Mouse (Mus musculus): ENCODE results near the gene Isoc2a. TPM values are rescaled to one million over a fixed set of nuclear protein-coding genes. Genes with fewer than 3 reads are reported as not detected.
"Not testable (repeated sequence)": the region's sequence is repeated elsewhere in the genome, so short reads cannot be mapped to it uniquely, and the experiment has no call there.

The Isoc2a gene
- polyA plus RNA-seq, 1 experiment from 2014 or later, result 0.82 TPM

GRCm38 (mm10) chr7:4870133-4870532, 6.8 kb upstream of the Isoc2a start, which contains the start of gene Isoc2b:
Gene Isoc2b, minus strand, starts transcription at chr7:4870258.
- Histone ChIP-seq H3K9ac (ENCODE audit: low read length) (no peak within 1 kb of the TSS), H3K27ac (ENCODE audit: low read depth, low read length) (no peak within 1 kb of the TSS), H3K9me3 (ENCODE audit: control insufficient read depth, low read length) (no peaks in the 10 kb centered on the region), H3K4me1 (ENCODE audit: control insufficient read depth, insufficient read depth, low read length) (no peaks in the 10 kb centered on the region), H3K4me3 (ENCODE audit: low read depth, low read length) (no peak within 1 kb of the TSS), H3K4me2 (ENCODE audit: low read depth) (no peak within 1 kb of the TSS), H3K27me3 (ENCODE audit: control insufficient read depth, insufficient read depth, low read length) (no peaks in the 10 kb centered on the region), H3K36me3 (ENCODE audit: control insufficient read depth, insufficient read depth, low read length) (no peaks in the 10 kb centered on the region)
- WGBS, result 57% methylated on average over 6 of the region's 6 CpGs
- no peak for ATAC-seq (ENCODE audit: insufficient read depth, low FRiP score, low TSS enrichment)
- no peak for DNase-seq (ENCODE audit: low spot score)

- ATAC-seq (ENCODE audit: insufficient read depth, low FRiP score, low TSS enrichment), result peak; percentile 17; the same call in 1 of the 2 replicates
Observed at GRCm38 (mm10) chr7:4877226-4877625, 273 bp downstream of the Isoc2a start.

GRCm38 (mm10) chr7:4878186-4878585, 1.2 kb downstream of the Isoc2a start:
- no peak for ATAC-seq (ENCODE audit: insufficient read depth, low FRiP score, low TSS enrichment)
- H3K4me1 ChIP-seq (ENCODE audit: control insufficient read depth, insufficient read depth, low read length), result peaks cover 5% of the 10 kb centered on the region; the same call in 1 of the 2 replicates
- no peaks in the 10 kb centered on the region for H3K9me3 ChIP-seq (ENCODE audit: control insufficient read depth, low read length)
- no peaks in the 10 kb centered on the region for H3K27me3 ChIP-seq (ENCODE audit: control insufficient read depth, insufficient read depth, low read length)
- no peak overlapping the region for H3K4me3 ChIP-seq (ENCODE audit: low read depth, low read length)
- no peak for DNase-seq (ENCODE audit: low spot score)
- no peak overlapping the region for H3K4me2 ChIP-seq (ENCODE audit: low read depth)
- H3K9ac ChIP-seq (ENCODE audit: low read length), result no peak overlapping the region
- H3K27ac ChIP-seq (ENCODE audit: low read depth, low read length), result no peak overlapping the region
- H3K36me3 ChIP-seq (ENCODE audit: control insufficient read depth, insufficient read depth, low read length), result no peaks in the 10 kb centered on the region

More at GRCm38 (mm10) chr7:4877226-4877625, 273 bp downstream of the Isoc2a start:
- peaks cover 5% of the 10 kb centered on the region; the same call in 1 of the 2 replicates for H3K4me1 ChIP-seq (ENCODE audit: control insufficient read depth, insufficient read depth, low read length)
- H3K36me3 ChIP-seq (ENCODE audit: control insufficient read depth, insufficient read depth, low read length), result no peaks in the 10 kb centered on the region
- no peaks in the 10 kb centered on the region for H3K9me3 ChIP-seq (ENCODE audit: control insufficient read depth, low read length)
- peak overlapping the region; percentile 55 for H3K9ac ChIP-seq (ENCODE audit: low read length)
- DNase-seq (ENCODE audit: low spot score), result no peak
- H3K4me2 ChIP-seq (ENCODE audit: low read depth), result peak overlapping the region; percentile 86
- no peak overlapping the region for H3K27ac ChIP-seq (ENCODE audit: low read depth, low read length)
- peak overlapping the region; percentile 44 for H3K4me3 ChIP-seq (ENCODE audit: low read depth, low read length)
- no peaks in the 10 kb centered on the region for H3K27me3 ChIP-seq (ENCODE audit: control insufficient read depth, insufficient read depth, low read length)
- 8% methylated on average over 11 of the region's 11 CpGs for WGBS

GRCm38 (mm10) chr7:4879036-4879435, 2.1 kb downstream of the Isoc2a start:
- 96% methylated on average over 1 of the region's 1 CpGs for WGBS
- not testable (repeated sequence) for DNase-seq (ENCODE audit: low spot score); H3K27me3 ChIP-seq (ENCODE audit: control insufficient read depth, insufficient read depth, low read length); H3K4me2 ChIP-seq (ENCODE audit: low read depth); H3K36me3 ChIP-seq (ENCODE audit: control insufficient read depth, insufficient read depth, low read length); ATAC-seq (ENCODE audit: insufficient read depth, low FRiP score, low TSS enrichment); H3K27ac ChIP-seq (ENCODE audit: low read depth, low read length); H3K4me1 ChIP-seq (ENCODE audit: control insufficient read depth, insufficient read depth, low read length); H3K4me3 ChIP-seq (ENCODE audit: low read depth, low read length); H3K9ac ChIP-seq (ENCODE audit: low read length); H3K9me3 ChIP-seq (ENCODE audit: control insufficient read depth, low read length)

- ATAC-seq (ENCODE audit: insufficient read depth, low FRiP score, low TSS enrichment), result no peak
- Histone ChIP-seq H3K36me3 (ENCODE audit: control insufficient read depth, insufficient read depth, low read length) (no peaks in the 10 kb centered on the region), H3K4me3 (ENCODE audit: low read depth, low read length) (no peak overlapping the region), H3K4me1 (ENCODE audit: control insufficient read depth, insufficient read depth, low read length) (no peaks in the 10 kb centered on the region), H3K9ac (ENCODE audit: low read length) (no peak overlapping the region), H3K27me3 (ENCODE audit: control insufficient read depth, insufficient read depth, low read length) (no peaks in the 10 kb centered on the region), H3K4me2 (ENCODE audit: low read depth) (no peak overlapping the region), H3K27ac (ENCODE audit: low read depth, low read length) (no peak overlapping the region), H3K9me3 (ENCODE audit: control insufficient read depth, low read length) (no peaks in the 10 kb centered on the region)
- WGBS, result 89% methylated on average over 4 of the region's 4 CpGs
- no peak for DNase-seq (ENCODE audit: low spot score)
Observed at GRCm38 (mm10) chr7:4886680-4887079, 9.7 kb downstream of the Isoc2a start.

- H3K27ac ChIP-seq (ENCODE audit: low read depth, low read length), result no peak overlapping the region
- no peaks in the 10 kb centered on the region for H3K27me3 ChIP-seq (ENCODE audit: control insufficient read depth, insufficient read depth, low read length)
- ATAC-seq (ENCODE audit: insufficient read depth, low FRiP score, low TSS enrichment) (no peak), DNase-seq (ENCODE audit: low spot score) (no peak)
- no peaks in the 10 kb centered on the region for H3K4me1 ChIP-seq (ENCODE audit: control insufficient read depth, insufficient read depth, low read length)
- H3K9me3 ChIP-seq (ENCODE audit: control insufficient read depth, low read length), result no peaks in the 10 kb centered on the region
- no peak overlapping the region for H3K4me3 ChIP-seq (ENCODE audit: low read depth, low read length)
- H3K36me3 ChIP-seq (ENCODE audit: control insufficient read depth, insufficient read depth, low read length), result no peaks in the 10 kb centered on the region
- H3K4me2 ChIP-seq (ENCODE audit: low read depth), result no peak overlapping the region
- WGBS, result 57% methylated on average over 10 of the region's 11 CpGs
- H3K9ac ChIP-seq (ENCODE audit: low read length), result no peak overlapping the region
Observed at GRCm38 (mm10) chr7:4895186-4895585, 18.2 kb downstream of the Isoc2a start.

- Histone ChIP-seq H3K9ac (ENCODE audit: low read length) (peak overlapping the region; percentile 23), H3K9me3 (ENCODE audit: control insufficient read depth, low read length) (peaks cover 4% of the 10 kb centered on the region; the same call in 1 of the 2 replicates), H3K4me3 (ENCODE audit: low read depth, low read length) (peak overlapping the region; percentile 6), H3K27me3 (ENCODE audit: control insufficient read depth, insufficient read depth, low read length) (no peaks in the 10 kb centered on the region), H3K27ac (ENCODE audit: low read depth, low read length) (no peak overlapping the region), H3K4me1 (ENCODE audit: control insufficient read depth, insufficient read depth, low read length) (no peaks in the 10 kb centered on the region), H3K36me3 (ENCODE audit: control insufficient read depth, insufficient read depth, low read length) (no peaks in the 10 kb centered on the region), H3K4me2 (ENCODE audit: low read depth) (peak overlapping the region; percentile 38)
- WGBS, result 13% methylated on average over 18 of the region's 18 CpGs
- DNase-seq (ENCODE audit: low spot score) (no peak), ATAC-seq (ENCODE audit: insufficient read depth, low FRiP score, low TSS enrichment) (peak; percentile 23; the same call in 1 of the 2 replicates)
Observed at GRCm38 (mm10) chr7:4898851-4899648, 22.1 kb downstream of the Isoc2a start.

GRCm38 (mm10) chr7:4899649-4900522, 22.9 kb downstream of the Isoc2a start:
- Histone ChIP-seq H3K4me1 (ENCODE audit: control insufficient read depth, insufficient read depth, low read length) (no peaks in the 10 kb centered on the region), H3K9me3 (ENCODE audit: control insufficient read depth, low read length) (peaks cover 4% of the 10 kb centered on the region; the same call in 1 of the 2 replicates), H3K4me3 (ENCODE audit: low read depth, low read length) (peak overlapping the region; percentile 6; the same call in 1 of the 2 replicates), H3K4me2 (ENCODE audit: low read depth) (peak overlapping the region; percentile 38), H3K27me3 (ENCODE audit: control insufficient read depth, insufficient read depth, low read length) (no peaks in the 10 kb centered on the region), H3K27ac (ENCODE audit: low read depth, low read length) (no peak overlapping the region), H3K36me3 (ENCODE audit: control insufficient read depth, insufficient read depth, low read length) (no peaks in the 10 kb centered on the region), H3K9ac (ENCODE audit: low read length) (no peak overlapping the region; the same call in 1 of the 2 replicates)
- DNase-seq (ENCODE audit: low spot score) (no peak), ATAC-seq (ENCODE audit: insufficient read depth, low FRiP score, low TSS enrichment) (peak; percentile 38; the same call in 1 of the 2 replicates)
- WGBS, result 7% methylated on average over 19 of the region's 19 CpGs

Measured in neural tube, embryonic 11.5 days (tissue).